Mouse (Mus musculus) cortical plate, adult 2 months (tissue): ENCODE measurements around the gene Kptn.

Source experiments
- CTCF ChIP-seq: fragments of 200-500 bp; IDR thresholded peaks from 2 replicates; pipeline ENCODE4 v1.5.1; 2011; ENCODE audit warnings: mild to moderate bottlenecking, control low read depth, low read length; ENCODE audit not compliant: insufficient read depth; ENCODE audit errors: extremely low read depth
- POLR2A ChIP-seq: fragments of 200-500 bp; IDR thresholded peaks from 2 replicates; pipeline ENCODE4 v1.6.1; 2011; ENCODE audit warnings: mild to moderate bottlenecking, low read length, control low read depth; ENCODE audit not compliant: insufficient read depth; ENCODE audit errors: extremely low read depth

DNA sequence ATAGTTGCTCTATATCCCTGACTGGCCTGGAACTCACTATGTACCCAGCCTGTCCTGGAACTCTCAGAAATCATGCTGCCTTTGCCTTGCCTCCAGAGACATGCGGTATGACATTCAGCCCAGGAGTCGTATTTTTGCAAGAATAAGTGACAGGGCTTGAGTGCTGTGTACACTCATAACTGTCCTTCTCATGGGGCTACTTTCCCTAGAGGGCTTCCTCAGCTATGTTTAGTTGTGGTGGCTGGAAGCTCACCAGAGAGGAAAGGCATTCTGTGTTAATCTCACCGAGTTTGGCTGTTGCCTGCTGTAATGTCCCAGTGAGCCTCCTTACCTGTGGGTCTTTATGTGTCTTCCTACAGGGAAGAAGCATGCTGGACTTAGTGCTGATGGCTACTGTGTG, 25.1 kb upstream of the Kptn start:
- TF ChIP-seq CTCF, result no peak
- TF ChIP-seq POLR2A, result no peak
